Mouse (Mus musculus) heart, postnatal 4 days (tissue): ENCODE data around the gene Pde4b. TPM values are rescaled to one million over a fixed set of nuclear protein-coding genes. Genes with fewer than 3 reads are reported as not detected.
"Not testable (repeated sequence)": the region's sequence is repeated elsewhere in the genome, so short reads cannot be mapped to it uniquely, and the experiment has no call there.

Experiments used
- DNase-seq: peaks from one replicate; pipeline ENCODE4 v3.0.0; 2021
- total RNA-seq, 2 experiments: library from RNA; stranded (reverse); gene quantifications; 2 replicates each; pipeline ENCODE4 v1.2.3; 2021

Gene Pde4b
- total RNA-seq, 2 experiments from 2014 or later: 67.2 to 72.1 TPM

DNA sequence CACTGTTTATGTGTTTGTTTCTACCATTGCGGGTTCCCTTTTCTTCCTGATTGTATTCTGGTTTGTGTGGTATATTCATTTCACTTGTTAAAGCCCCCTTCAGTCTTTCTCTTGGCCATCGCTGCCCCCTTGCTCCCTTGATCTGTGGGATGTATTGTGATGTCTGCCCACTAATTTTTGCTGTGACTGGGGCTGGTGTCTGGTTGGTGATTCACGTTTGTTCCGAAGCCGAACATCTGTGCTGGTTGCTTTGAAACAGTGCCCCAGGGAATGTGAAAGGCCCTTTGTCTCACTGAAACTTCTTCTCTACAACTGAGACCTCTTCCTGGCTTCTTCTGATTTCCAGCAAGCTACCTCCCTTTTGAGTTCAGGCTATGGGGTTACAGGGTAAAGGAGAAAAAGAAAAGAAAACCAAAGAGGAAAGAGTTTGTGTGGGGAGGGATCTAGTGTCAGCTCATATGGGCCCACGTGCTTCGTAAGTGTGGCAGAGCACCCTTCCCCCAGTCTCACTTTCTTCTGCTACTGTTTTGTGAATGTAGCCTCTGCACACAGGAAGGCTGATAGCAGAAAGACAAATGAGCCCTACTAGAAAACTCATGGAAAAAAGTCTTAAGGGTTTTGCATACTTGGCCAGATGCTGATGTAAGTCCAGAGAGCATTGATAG, 396.1 kb downstream of the Pde4b start:
- no peak for DNase-seq

DNA sequence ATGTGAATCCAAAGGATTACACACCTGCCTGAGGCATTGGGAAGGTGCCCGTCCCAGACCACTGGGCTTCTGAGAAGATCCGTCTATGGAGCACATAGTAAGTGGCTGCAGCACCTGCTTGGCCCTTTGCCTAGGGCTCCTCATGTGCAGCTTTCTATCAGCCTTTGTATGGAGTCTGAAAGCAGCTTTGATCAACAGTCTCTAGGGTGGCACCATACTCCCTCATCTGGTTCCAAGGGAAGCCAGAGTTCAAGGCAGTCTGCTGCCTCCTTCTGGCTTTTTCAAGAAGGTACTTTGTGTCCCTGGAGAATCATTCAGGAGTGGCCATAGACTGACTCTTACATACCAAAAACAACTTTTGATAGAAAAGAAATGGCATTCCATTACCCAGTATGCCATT, 397.4 kb downstream of the Pde4b start:
- no peak for DNase-seq

GRCm38 (mm10) chr4:102486134-102486920, 399.0 kb downstream of the Pde4b start:
- peak; percentile 51 for DNase-seq

- DNase-seq: no peak
These were observed 399.5 kb downstream of the Pde4b start for GRCm38 (mm10) chr4:102486921-102487240.

GRCm38 (mm10) chr4:102488000-102488399, 400.7 kb downstream of the Pde4b start:
- no peak for DNase-seq

- DNase-seq: no peak
These were observed 404.3 kb downstream of the Pde4b start for GRCm38 (mm10) chr4:102491468-102492123.

- no peak for DNase-seq
These were observed 405.6 kb downstream of the Pde4b start for GRCm38 (mm10) chr4:102492911-102493310.

GRCm38 (mm10) chr4:102493342-102494128, 406.2 kb downstream of the Pde4b start:
- no peak for DNase-seq

DNA sequence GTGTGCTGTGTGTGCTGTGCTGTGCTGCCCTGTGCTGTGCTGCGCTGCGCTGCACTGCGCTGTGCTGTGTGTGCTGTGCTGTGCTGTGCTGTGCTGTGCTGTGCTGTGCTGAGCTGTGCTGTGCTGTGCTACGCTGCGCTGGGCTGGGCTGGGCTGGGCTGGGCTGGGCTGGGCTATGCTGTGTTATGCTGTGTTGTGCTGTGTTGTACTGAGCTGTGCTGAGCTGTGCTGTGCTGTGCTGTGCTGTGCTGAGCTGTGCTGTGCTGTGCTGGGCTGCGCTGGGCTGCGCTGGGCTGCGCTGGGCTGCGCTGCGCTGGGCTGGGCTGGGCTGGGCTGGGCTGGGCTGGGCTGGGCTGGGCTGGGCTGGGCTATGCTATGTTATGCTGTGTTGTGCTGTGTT, 406.9 kb downstream of the Pde4b start:
- not testable (repeated sequence) for DNase-seq

DNA sequence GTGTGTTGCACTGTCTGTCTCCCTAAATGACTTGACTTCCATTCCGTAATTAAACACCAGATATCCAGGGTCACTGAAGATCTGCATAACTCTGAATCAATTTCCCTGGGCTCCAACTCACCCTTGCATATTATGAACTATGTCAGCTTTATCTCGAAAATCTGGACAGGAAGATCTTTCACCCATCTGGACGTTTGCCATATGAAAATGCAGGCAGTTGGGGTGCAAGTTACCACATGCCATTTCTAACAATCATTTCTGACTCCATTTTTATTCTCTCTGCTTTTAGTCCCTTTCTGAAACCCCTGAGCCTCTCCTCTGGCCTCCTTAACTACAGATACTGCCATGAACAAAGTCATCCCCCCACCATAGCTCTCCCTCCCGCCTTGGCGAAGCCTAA, 407.7 kb downstream of the Pde4b start:
- DNase-seq: no peak

DNA sequence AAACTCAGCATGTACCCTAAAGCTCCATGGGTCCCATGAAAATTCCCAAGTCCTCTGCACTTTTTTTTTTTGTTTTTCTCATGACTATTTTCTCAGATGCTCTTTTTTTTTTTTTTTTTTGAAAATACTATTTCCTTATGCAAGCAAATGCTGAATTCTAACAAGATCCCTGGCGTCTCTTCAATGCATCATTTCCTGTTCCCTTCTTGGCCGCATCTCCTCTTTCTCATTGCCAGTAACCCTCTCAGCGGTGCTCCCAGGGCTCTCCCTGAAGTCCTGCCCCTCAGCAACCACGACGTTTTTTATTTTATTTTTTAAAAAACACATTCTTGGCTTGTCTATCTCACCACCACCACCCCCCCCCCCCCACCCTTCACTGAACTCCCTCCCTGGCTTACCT, 408.1 kb downstream of the Pde4b start:
- DNase-seq: peak; percentile 47

GRCm38 (mm10) chr4:102496269-102497177, 409.2 kb downstream of the Pde4b start:
- no peak for DNase-seq

DNA sequence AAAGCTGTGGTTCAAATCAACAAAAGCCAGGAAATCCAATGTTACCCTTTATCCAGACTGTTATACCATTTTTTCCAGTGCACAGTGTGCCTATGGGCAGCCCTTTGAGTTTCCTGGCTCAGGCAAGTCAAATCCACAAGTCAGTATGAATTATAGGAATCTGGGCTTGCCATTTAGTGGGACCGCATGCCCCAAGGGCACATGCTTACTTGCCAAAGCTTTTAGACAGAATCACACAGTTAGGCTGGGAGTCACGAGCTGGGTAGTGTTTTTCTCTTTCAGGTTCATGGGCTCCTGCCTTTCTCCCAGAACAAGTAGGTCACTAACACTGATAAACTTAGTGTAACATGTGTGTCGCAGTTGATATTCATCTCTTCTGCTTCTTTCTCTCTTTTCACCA, 409.9 kb downstream of the Pde4b start:
- no peak for DNase-seq

DNA sequence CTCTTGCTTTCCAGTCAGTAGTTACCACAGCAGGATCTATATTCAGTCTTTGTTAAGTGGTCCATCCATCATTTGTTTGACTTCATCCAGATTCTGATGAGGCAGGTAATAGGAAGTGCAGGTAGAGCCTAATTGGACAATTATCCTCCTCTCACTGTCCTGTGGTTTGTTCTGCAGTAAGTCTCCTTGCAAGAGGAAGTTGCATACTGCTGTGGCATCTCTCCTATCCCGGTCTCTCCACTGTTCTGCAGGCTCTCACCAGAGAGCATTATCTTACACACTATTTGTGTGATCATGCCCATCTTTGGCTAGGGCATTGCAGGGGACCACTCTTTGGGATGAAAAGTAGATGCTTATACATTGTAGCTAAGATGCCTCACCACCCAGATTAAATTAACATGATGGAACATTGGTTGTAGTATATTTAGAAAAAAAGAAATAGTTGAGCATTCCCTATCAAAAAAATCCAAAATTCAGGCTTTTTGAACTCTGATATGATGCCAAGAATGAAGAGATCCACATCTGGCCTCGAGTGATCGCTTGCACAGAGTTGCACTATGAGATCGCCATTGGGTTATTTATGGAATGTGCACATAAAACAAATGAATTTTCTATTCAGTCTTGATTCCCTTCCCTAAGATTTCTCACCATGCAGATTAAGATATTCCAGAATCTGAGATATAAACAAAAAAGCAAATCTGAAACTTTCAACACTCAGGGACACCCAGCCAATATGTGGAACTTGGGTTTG, 411.0 kb downstream of the Pde4b start:
- DNase-seq: no peak

- DNase-seq: no peak
These were observed 411.6 kb downstream of the Pde4b start for GRCm38 (mm10) chr4:102498920-102499316.

- peak; percentile 52 for DNase-seq
These were observed 418.4 kb downstream of the Pde4b start for GRCm38 (mm10) chr4:102505714-102506113.

DNA sequence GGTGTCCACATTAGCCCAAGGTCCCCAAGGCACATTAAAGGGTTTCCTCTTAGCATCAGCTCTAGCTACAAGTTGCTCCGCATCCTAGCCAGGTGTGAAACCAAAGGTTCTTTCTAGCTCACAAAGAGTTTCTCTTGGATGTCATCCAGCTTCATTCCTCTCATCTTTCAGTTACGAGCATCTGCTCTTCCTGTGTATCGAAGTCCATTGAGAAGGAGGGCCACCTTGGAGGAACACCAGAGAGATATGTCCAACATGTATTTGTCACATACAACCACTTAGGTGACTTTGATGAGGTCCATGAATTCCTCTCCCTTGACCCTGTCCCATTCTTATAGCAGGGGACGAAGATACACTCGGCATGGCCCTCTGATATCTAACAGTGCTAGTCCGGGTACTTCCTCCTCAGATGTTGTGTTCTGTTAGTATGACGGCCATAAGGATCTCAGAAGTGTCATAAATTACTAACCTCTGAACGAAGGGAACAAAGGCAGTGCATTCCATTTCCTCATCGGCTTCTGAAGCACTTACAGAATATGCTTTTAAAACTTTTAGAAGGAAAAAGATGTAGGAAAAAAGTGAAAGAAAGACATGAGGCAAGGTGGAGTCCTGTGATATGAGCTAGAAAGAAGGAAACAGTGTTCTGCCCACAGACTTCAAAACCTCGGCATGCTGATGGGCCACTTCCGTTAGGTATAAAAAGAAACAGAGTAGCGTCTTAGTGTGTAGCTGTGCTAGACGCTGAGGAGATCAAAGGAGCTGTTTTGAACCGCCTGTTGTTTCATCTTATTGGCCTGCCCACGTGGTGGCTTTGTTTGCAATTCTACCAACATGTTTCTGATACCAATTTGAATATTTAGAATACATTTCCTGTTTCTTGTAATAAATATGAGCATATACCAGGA, 419.3 kb downstream of the Pde4b start:
- no peak for DNase-seq

GRCm38 (mm10) chr4:102507344-102507743, 420.0 kb downstream of the Pde4b start:
- DNase-seq: no peak

- no peak for DNase-seq
These were observed 420.4 kb downstream of the Pde4b start for GRCm38 (mm10) chr4:102507753-102508152.

DNA sequence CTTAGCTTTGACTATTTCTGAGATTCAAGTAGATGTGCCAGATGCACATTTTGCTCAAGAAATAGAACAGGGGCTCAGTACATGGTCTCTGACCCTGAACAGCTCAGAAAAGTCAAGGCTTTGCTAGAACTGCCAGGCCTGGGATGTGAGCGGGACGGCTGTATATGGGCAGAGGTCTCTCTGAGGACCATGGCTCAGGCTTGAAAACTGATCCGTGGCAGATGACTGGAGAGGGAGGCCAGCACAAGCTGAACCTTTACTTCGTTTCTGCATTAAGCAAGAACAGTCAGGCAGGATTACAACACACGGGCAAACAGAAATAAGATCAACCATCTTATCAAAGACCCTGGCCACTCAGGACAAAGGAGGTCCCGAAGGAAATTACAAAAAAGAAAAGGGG, 422.7 kb downstream of the Pde4b start:
- no peak for DNase-seq
